Mouse (Mus musculus) bone marrow macrophage, adult 2 months (primary cell): Measurements from ENCODE around the gene Arhgap19.

Experiments
- CTCF ChIP-seq: IDR thresholded peaks from 2 replicates; pipeline ENCODE4 v1.5.1; 2012; ENCODE audit warnings: low read depth, mild to moderate bottlenecking, low read length, moderate library complexity
- POLR2A ChIP-seq: IDR thresholded peaks from 2 replicates; pipeline ENCODE4 v1.6.1; 2012; ENCODE audit warnings: mild to moderate bottlenecking, low read depth, low read length, borderline replicate concordance

GRCm38 (mm10) chr19:41797536-41797935, 4.3 kb downstream of the Arhgap19 start:
- no peak for TF ChIP-seq CTCF
- no peak for TF ChIP-seq POLR2A
